Mouse (Mus musculus) neural tube, embryonic 15.5 days (tissue): ENCODE data around the gene Tbxa2r. TPM values are rescaled to one million over a fixed set of nuclear protein-coding genes. Genes with fewer than 3 reads are reported as not detected.

ENCODE experiments used
- ATAC-seq: fragments of 200-750 bp; cut with Nextera tagmentation; 2 replicates; pipeline ENCODE4 v1.8.0; 2017; ENCODE audit warnings: mild to moderate bottlenecking, moderate TSS enrichment, moderate library complexity; ENCODE audit not compliant: low FRiP score
- H3K27ac ChIP-seq: fragments of 300-500 bp; sonication (generic); replicated peaks from 2 replicates; pipeline ENCODE4 v1.5.1; 2015; ENCODE audit warnings: mild to moderate bottlenecking, inconsistent platforms
- H3K27me3 ChIP-seq: fragments of 300-500 bp; sonication (generic); replicated peaks from 2 replicates; pipeline ENCODE4 v1.6.1; 2015; ENCODE audit warnings: inconsistent platforms
- H3K36me3 ChIP-seq: fragments of 300-500 bp; sonication (generic); 2 replicates; pipeline ENCODE4 v1.6.1; 2015; ENCODE audit warnings: inconsistent platforms
- H3K4me1 ChIP-seq: fragments of 300-500 bp; sonication (generic); 2 replicates; pipeline ENCODE4 v1.6.1; 2015; ENCODE audit warnings: inconsistent platforms
- H3K4me2 ChIP-seq: fragments of 300-500 bp; sonication (generic); 2 replicates; pipeline ENCODE4 v1.6.1; 2015; ENCODE audit warnings: inconsistent platforms, mild to moderate bottlenecking, moderate library complexity
- H3K4me3 ChIP-seq: fragments of 300-500 bp; sonication (generic); replicated peaks from 2 replicates; pipeline ENCODE4 v1.5.1; 2015; ENCODE audit warnings: mild to moderate bottlenecking, inconsistent platforms
- H3K9ac ChIP-seq: fragments of 300-500 bp; sonication (generic); replicated peaks from 2 replicates; pipeline ENCODE4 v1.6.1; 2015; ENCODE audit warnings: mild to moderate bottlenecking, inconsistent platforms
- H3K9me3 ChIP-seq: fragments of 300-500 bp; sonication (generic); replicated peaks from 2 replicates; pipeline ENCODE4 v1.6.1; 2016; ENCODE audit warnings: inconsistent platforms
- WGBS: fragments of 180-500 bp; shearing (Covaris S2); methylation state at CpG from one replicate; pipeline ENCODE4 v1.1.7; 2015; ENCODE audit warnings: mixed read lengths; 5-methylcytosine and 5-hydroxymethylcytosine counted together
- polyA plus RNA-seq: library from polyadenylated mRNA; unstranded; fragments of >200 nt; fragmentation: Nextera tagmentation; extraction: Ambion mirVana; gene quantifications from 2 replicates; pipeline ENCODE4 v1.2.1, GENCODE M21; 2015

Gene Tbxa2r
- polyA plus RNA-seq, 1 experiment from 2014 or later = 5.5 TPM

DNA sequence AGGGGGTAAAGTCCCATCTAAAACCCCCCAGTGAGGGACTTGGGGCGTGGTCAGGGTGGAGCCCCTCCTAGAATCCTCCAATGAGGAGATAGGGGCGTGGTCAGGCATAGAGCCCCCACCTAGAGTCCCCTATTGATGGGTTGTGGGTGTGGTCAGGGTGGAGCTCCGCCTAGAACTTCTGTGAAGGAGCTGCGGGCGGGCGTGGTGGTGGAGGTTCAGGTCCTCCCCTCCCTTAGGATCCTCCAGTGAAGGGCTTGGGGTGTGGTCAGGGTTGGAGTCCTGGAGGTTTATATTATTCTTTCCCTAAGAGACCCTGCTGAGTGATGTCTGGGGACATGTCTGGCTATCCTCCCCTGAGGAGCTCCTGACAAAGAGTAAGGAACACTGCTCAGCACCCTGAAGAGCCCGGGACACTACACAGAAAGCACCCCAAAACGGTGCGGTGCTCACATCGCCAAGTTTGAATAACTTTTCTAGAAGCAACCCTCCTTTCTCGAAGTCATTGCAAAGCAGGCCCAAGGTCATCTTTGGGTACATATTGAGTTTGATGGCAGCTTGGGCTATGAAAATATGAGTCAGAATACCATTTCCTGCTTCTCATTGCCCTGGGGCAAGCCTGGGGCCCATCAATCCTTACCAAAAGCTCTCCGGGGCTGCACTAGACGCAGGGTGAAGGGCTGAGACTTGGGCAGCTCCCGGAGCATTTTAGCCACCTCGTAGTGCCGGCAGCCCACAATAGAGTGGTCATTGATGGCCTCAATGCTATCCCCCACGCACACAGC lies 12.2 kb downstream of the Tbxa2r start:
- H3K9ac ChIP-seq = no peak overlapping the region
- ATAC-seq = no peak
- no peak overlapping the region for H3K27ac ChIP-seq
- H3K9me3 ChIP-seq = no peaks in the 10 kb centered on the region
- no peaks in the 10 kb centered on the region for H3K36me3 ChIP-seq
- no peak overlapping the region for H3K4me2 ChIP-seq
- 37% methylated on average over 17 of the region's 17 CpGs for WGBS
- no peak overlapping the region for H3K4me3 ChIP-seq
- peaks cover 72% of the 10 kb centered on the region for H3K27me3 ChIP-seq
- peaks cover 8% of the 10 kb centered on the region for H3K4me1 ChIP-seq

GRCm38 (mm10) chr10:81341333-81341949 lies 12.9 kb downstream of the Tbxa2r start:
- H3K9ac ChIP-seq = no peak overlapping the region
- 35% methylated on average over 16 of the region's 16 CpGs for whole genome bisulfite sequencing
- ATAC-seq = no peak
- H3K9me3 ChIP-seq = no peaks in the 10 kb centered on the region
- H3K27ac ChIP-seq = no peak overlapping the region
- peaks cover 11% of the 10 kb centered on the region for H3K4me1 ChIP-seq
- H3K36me3 ChIP-seq = no peaks in the 10 kb centered on the region
- H3K27me3 ChIP-seq = peaks cover 73% of the 10 kb centered on the region
- no peak overlapping the region for H3K4me2 ChIP-seq
- H3K4me3 ChIP-seq = no peak overlapping the region

GRCm38 (mm10) chr10:81342686-81343505 lies 14.4 kb downstream of the Tbxa2r start, which contains the start of gene Gipc3:
Gene Gipc3, minus strand, starts transcription at chr10:81343266.
- no peak within 1 kb of the TSS for H3K27ac ChIP-seq
- peaks cover 19% of the 10 kb centered on the region for H3K4me1 ChIP-seq
- 4% methylated on average over 61 of the region's 67 CpGs for WGBS
- H3K4me3 ChIP-seq = peak within 1 kb of the TSS; percentile 41
- no peak for ATAC-seq
- H3K9me3 ChIP-seq = no peaks in the 10 kb centered on the region
- peaks cover 66% of the 10 kb centered on the region for H3K27me3 ChIP-seq
- H3K9ac ChIP-seq = peak within 1 kb of the TSS; percentile 46
- peak within 1 kb of the TSS; percentile 76 for H3K4me2 ChIP-seq
- no peaks in the 10 kb centered on the region for H3K36me3 ChIP-seq

DNA sequence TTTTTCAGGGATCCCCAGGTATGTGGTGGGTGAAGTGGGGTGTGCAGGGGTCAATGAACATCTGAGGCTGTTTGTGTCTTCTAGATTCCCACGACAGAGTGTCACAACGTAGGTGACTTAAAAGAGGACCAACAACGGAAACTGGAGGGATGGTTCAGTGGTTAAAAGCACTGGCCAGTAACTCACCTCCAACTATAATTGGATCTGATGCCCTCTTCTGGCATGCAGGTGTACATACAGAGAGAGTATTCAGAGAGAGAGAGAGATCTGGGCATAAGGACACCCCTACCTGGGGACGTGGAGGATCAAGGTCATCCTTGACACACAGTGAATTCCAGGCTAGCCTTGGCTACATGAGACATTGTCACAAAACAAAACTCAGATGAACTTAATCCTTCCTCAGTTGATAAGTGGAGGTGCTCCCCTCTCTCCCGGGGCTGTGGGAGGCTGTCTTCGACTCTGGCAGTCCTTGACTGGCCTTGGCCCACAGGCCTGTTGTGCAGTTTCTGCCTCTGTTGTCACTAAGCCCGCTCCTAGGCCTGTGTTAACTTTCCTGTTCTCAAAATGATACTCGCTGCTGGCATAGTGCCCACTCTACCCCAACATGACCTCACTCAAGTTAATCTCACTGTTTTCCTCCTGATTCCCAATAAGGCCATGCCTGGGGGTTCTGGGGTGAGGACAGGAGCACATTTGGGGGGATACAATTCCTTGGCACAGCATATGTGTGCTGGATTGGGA lies 16.1 kb downstream of the Tbxa2r start:
- H3K27ac ChIP-seq = no peak overlapping the region
- H3K9ac ChIP-seq = no peak overlapping the region
- H3K36me3 ChIP-seq = no peaks in the 10 kb centered on the region
- H3K4me3 ChIP-seq = no peak overlapping the region
- no peaks in the 10 kb centered on the region for H3K9me3 ChIP-seq
- ATAC-seq = no peak
- peaks cover 29% of the 10 kb centered on the region for H3K4me1 ChIP-seq
- peaks cover 67% of the 10 kb centered on the region for H3K27me3 ChIP-seq
- no peak overlapping the region for H3K4me2 ChIP-seq
- WGBS = 52% methylated on average over 8 of the region's 8 CpGs

DNA sequence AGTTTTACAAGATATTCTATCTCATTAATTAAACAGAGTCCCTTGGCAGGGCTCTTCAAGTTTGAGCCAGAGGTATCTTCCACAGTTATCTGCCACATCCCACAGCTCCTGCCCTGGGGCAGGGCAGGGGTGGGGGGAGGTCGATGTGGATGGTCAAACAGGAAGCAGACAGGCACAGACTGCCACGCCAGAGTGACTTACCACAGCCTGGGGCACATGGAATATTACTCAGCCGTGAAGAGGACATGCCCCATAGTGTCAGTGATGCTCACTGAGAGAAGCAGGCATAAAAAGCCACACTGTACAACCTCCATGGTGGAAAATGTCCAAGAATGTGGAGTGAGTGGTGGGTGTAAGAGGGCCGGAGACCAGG lies 16.6 kb downstream of the Tbxa2r start:
- no peaks in the 10 kb centered on the region for H3K9me3 ChIP-seq
- no peak for ATAC-seq
- peaks cover 64% of the 10 kb centered on the region for H3K27me3 ChIP-seq
- WGBS = 83% methylated on average over 4 of the region's 4 CpGs
- H3K27ac ChIP-seq = no peak overlapping the region
- H3K4me3 ChIP-seq = no peak overlapping the region
- H3K4me2 ChIP-seq = no peak overlapping the region
- H3K36me3 ChIP-seq = no peaks in the 10 kb centered on the region
- no peak overlapping the region for H3K9ac ChIP-seq
- peaks cover 35% of the 10 kb centered on the region for H3K4me1 ChIP-seq

GRCm38 (mm10) chr10:81346453-81347067 lies 18.0 kb downstream of the Tbxa2r start:
- peak overlapping the region; percentile 42 for H3K9ac ChIP-seq
- H3K4me3 ChIP-seq = peak overlapping the region; percentile 38
- peak overlapping the region; percentile 63 for H3K4me2 ChIP-seq
- peak; percentile 13 for ATAC-seq
- WGBS = 8% methylated on average over 45 of the region's 55 CpGs
- H3K27ac ChIP-seq = peak overlapping the region; percentile 65
- peaks cover 37% of the 10 kb centered on the region for H3K4me1 ChIP-seq
- no peaks in the 10 kb centered on the region for H3K9me3 ChIP-seq
- no peaks in the 10 kb centered on the region for H3K36me3 ChIP-seq
- H3K27me3 ChIP-seq = peaks cover 50% of the 10 kb centered on the region

GRCm38 (mm10) chr10:81349146-81349545 lies 20.6 kb downstream of the Tbxa2r start:
- 5% methylated on average over 12 of the region's 12 CpGs for WGBS
- no peaks in the 10 kb centered on the region for H3K9me3 ChIP-seq
- peaks cover 29% of the 10 kb centered on the region for H3K4me1 ChIP-seq
- ATAC-seq = no peak
- 0 out of 2 replicates have a peak overlapping the region, but pooled peaks have one; percentile 29 for H3K9ac ChIP-seq
- peaks cover 25% of the 10 kb centered on the region for H3K27me3 ChIP-seq
- H3K27ac ChIP-seq = no peak overlapping the region
- H3K4me2 ChIP-seq = peak overlapping the region; percentile 95
- H3K36me3 ChIP-seq = no peaks in the 10 kb centered on the region
- H3K4me3 ChIP-seq = peak overlapping the region; percentile 65

- H3K9me3 ChIP-seq = no peaks in the 10 kb centered on the region
- peak overlapping the region; percentile 62 for H3K9ac ChIP-seq
- peak overlapping the region; percentile 56 for H3K27ac ChIP-seq
- ATAC-seq = peak; percentile 19
- H3K36me3 ChIP-seq = no peaks in the 10 kb centered on the region
- 1% methylated on average over 29 of the region's 29 CpGs for WGBS
- peaks cover 29% of the 10 kb centered on the region for H3K4me1 ChIP-seq
- H3K27me3 ChIP-seq = peaks cover 17% of the 10 kb centered on the region
- peak overlapping the region; percentile 65 for H3K4me3 ChIP-seq
- peak overlapping the region; percentile 95 for H3K4me2 ChIP-seq
Measured at GRCm38 (mm10) chr10:81349961-81350350, 21.4 kb downstream of the Tbxa2r start.

DNA sequence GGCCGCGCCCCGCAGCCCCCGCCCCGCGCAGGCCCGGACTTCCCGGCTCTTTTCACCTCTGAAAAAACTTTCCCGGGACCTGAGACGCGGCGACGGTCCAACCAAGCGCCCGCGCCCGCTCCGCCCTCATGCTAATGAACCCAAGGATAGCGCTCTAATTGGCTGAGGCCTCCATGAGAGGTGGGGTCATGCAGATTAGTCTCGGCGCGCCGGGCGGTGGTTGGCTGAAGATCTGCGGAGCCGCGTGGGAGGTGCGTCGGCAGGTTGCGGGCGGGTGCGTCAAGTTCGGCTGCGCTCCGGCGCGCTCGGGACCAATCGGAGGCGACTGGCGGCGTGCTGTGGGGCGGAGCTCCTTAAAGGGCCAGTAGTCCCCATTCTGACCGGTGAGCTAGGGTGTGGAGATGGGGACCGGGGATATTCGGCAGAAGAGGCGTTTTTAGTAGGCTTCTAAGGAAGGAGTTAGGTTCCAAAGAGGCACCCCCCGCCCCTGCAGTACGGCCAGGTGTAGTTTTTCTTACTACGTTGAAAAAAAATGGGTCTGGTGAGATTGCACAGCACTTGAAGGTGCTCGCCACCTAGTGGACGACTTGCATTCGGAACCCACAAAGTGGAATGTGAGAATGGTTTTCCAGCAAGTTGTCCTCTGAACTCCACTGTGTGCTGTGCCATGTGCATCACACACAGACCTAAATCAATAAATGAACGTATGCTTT lies 22.0 kb downstream of the Tbxa2r start, which contains the start of gene Hmg20b:
Hmg20b (minus strand) TSS at position 130 of the 713 bp plus-strand sequence.
- peak within 1 kb of the TSS; percentile 65 for H3K4me3 ChIP-seq
- peak within 1 kb of the TSS; percentile 95 for H3K4me2 ChIP-seq
- peak; percentile 94 for ATAC-seq
- no peaks in the 10 kb centered on the region for H3K9me3 ChIP-seq
- peak within 1 kb of the TSS; percentile 62 for H3K9ac ChIP-seq
- H3K4me1 ChIP-seq = peaks cover 29% of the 10 kb centered on the region
- H3K27ac ChIP-seq = peak within 1 kb of the TSS; percentile 83
- H3K27me3 ChIP-seq = peaks cover 14% of the 10 kb centered on the region
- H3K36me3 ChIP-seq = no peaks in the 10 kb centered on the region
- WGBS = under 1% methylated on average over 54 of the region's 54 CpGs

DNA sequence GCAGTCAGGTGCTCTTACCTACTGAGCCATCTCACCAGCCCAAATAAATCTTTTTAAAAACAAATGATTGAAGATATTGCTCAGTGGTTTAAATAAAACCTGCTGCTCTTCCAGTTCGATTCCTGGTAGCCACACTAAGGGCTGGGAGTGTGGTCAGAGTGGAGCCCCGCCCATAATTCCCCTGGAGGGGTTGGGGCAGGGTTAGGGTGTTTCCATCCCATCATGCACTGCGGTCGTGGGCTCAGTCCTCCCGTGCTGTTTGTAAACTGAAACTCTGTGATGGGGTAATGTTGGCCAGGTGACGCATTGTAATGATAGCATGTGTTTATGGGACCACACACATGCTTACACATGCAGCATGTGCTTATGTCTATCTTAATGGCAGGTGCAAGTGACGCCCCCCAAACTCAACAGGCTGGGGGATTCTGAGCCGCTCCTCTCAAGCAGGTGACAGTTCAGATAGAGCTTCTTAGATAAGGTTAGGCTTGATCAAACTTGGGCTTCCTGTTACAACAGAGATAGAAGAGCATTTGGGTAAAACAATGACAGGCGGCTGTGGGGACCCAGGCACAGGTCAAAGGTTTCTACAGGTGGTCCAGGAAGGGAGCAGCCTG lies 23.3 kb downstream of the Tbxa2r start:
- H3K9me3 ChIP-seq = no peaks in the 10 kb centered on the region
- WGBS = 25% methylated on average over 9 of the region's 9 CpGs
- no peak overlapping the region for H3K4me2 ChIP-seq
- H3K4me1 ChIP-seq = peaks cover 27% of the 10 kb centered on the region
- H3K27ac ChIP-seq = no peak overlapping the region
- H3K36me3 ChIP-seq = no peaks in the 10 kb centered on the region
- no peak overlapping the region for H3K9ac ChIP-seq
- no peak for ATAC-seq
- H3K27me3 ChIP-seq = peaks cover 11% of the 10 kb centered on the region
- H3K4me3 ChIP-seq = no peak overlapping the region
